Mouse (Mus musculus) megakaryocyte, embryonic 14.5 days (primary cell): ENCODE data around the gene Msh6.

Source experiments
- FLI1 ChIP-seq: IDR thresholded peaks from 2 replicates; pipeline ENCODE4 v1.6.1; 2012; ENCODE audit warnings: low read length, inconsistent platforms, mixed read lengths
- GATA1 ChIP-seq: IDR thresholded peaks from 3 replicates; pipeline ENCODE4 v1.6.1; 2012; ENCODE audit warnings: mixed read lengths, low read length, inconsistent platforms, borderline replicate concordance

GRCm38 (mm10) chr17:87957096-87957840, 17.6 kb upstream of the Msh6 start:
- no peak for TF ChIP-seq GATA1
- no peak for TF ChIP-seq FLI1
